ENCODE assay signal across 7 mouse cellular contexts in the genomic region with DNA sequence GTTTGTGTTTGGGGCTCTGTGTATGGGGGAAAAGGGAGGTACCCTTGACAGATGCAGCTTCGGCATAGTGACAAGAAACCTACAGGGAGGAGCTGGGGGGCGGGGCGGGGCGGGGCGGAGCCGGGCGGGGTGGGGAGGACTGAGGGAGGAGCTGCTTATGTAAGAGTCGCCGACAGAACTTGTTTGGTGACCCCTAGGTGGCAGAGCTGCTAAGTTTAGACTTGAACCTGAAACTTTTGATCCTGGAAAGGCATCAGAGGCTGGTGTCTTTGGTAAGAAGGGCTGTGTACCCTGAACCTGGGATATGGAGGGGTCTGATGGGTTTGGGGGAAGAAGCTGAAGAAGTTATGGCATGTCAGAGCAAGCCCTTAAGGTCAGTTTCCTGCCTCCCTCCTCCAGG. TPM values are rescaled to one million over a fixed set of nuclear protein-coding genes. Genes with fewer than 3 reads are reported as not detected.
DNase-seq lines count a peak whose midpoint lies in the region; ATAC-seq lines count a peak whose summit lies in the region.

No protein-coding gene starts in this region.

- no peak for ATAC-seq in frontal cortex, adult (ENCODE audit: low TSS enrichment)

- DNase-seq in CD4-positive helper T cell, adult 2 months (ENCODE audit: low read depth, low spot score): peak; percentile 82
- DNase-seq in ES-CJ7 (ENCODE audit: low read depth, low spot score): peak; percentile 88
- peak; percentile 48 to 54 for DNase-seq in heart, adult 9 months (ENCODE audit: low spot score in 2 of 2)
- peak; percentile 75 to 83 for DNase-seq in kidney, postnatal 36 days
- DNase-seq in natural killer cell, adult 2 months (ENCODE audit: low spot score in 2 of 2): peak; percentile 34 to 55
- DNase-seq in left cerebral cortex, adult 18-20 months (ENCODE audit: low spot score in 2 of 2): no peak

RNA-seq across cellular contexts. Expression of gene Vdac1, which starts 9.7 kb away (rescaled TPM):
- total RNA-seq in left cerebral cortex, adult 18-20 months (2021): 100 to 1,000 TPM; 560 to 576 TPM

RNA-seq across cellular contexts. Expression of gene 9530068E07Rik, which starts 45.3 kb away (rescaled TPM):
- 10 to 100 TPM; 57.1 to 61.6 TPM for total RNA-seq in left cerebral cortex, adult 18-20 months (2021)

Comparison
In these comparisons a context has a peak if more than half of its experiments do, and no peak if none do; other contexts are left out.
1. DNase-seq: peak in CD4-positive helper T cell, adult 2 months (single experiment), ES-CJ7 (single experiment), heart, adult 9 months (2 of 2), kidney, postnatal 36 days (2 of 2) and natural killer cell, adult 2 months (2 of 2); none in left cerebral cortex, adult 18-20 months (0 of 2).